Mouse (Mus musculus): ENCODE data around the gene Tlx3. TPM values are rescaled to one million over a fixed set of nuclear protein-coding genes. Genes with fewer than 3 reads are reported as not detected.

The Tlx3 gene
- polyA plus RNA-seq, 1 experiment from 2014 or later = not detected

Other genes starting within 250 kb of the Tlx3 start
- not detected in 3 replicates for gene Fgf18, start 56.2 kb downstream of the Tlx3 start, polyA plus RNA-seq (2018)
- 337 to 878 TPM (median 659 TPM) in 3 replicates for gene Npm1, start 40.4 kb downstream of the Tlx3 start, polyA plus RNA-seq (2018)
- not detected in 3 replicates for gene Gm12117, start 73.1 kb upstream of the Tlx3 start, polyA plus RNA-seq (2018)

Data from macrophage (primary cell).